Mouse (Mus musculus) liver (tissue): ENCODE measurements at regions not wholly inside any gene's neighbourhood (a gene's known extent, or its start where the extent isn't known, plus 50 kb on each side); places are given as distances from the start of the nearest gene placed in this dataset.

ENCODE experiments used
- DNase-seq: peaks from one replicate; pipeline ENCODE4 v3.0.0-alpha.2; 2020; ENCODE audit warnings: mixed read lengths

- DNase-seq = no peak
These were observed 201.8 kb downstream of the Nfkbiz start for GRCm38 (mm10) chr16:55636667-55637450.

GRCm38 (mm10) chr16:55636224-55636623 lies 202.5 kb downstream of the Nfkbiz start:
- no peak for DNase-seq

GRCm38 (mm10) chr16:55634691-55635090 lies 204.0 kb downstream of the Nfkbiz start:
- DNase-seq = no peak

GRCm38 (mm10) chr16:55632220-55632619 lies 206.5 kb downstream of the Nfkbiz start:
- no peak for DNase-seq

- no peak for DNase-seq
These were observed 207.1 kb downstream of the Nfkbiz start for GRCm38 (mm10) chr16:55631637-55632036.

GRCm38 (mm10) chr16:55631048-55631447 lies 207.7 kb downstream of the Nfkbiz start:
- no peak for DNase-seq

- DNase-seq = no peak
These were observed 211.2 kb downstream of the Nfkbiz start for GRCm38 (mm10) chr16:55627531-55627930.

- no peak for DNase-seq
These were observed 215.3 kb downstream of the Nfkbiz start for GRCm38 (mm10) chr16:55623422-55623821.

- DNase-seq = no peak
These were observed 219.0 kb downstream of the Nfkbiz start for GRCm38 (mm10) chr16:55619731-55620130.

GRCm38 (mm10) chr16:55617958-55618357 lies 220.7 kb downstream of the Nfkbiz start:
- DNase-seq = no peak

- DNase-seq = no peak
These were observed 221.2 kb downstream of the Nfkbiz start for GRCm38 (mm10) chr16:55617506-55617905.

GRCm38 (mm10) chr16:55616408-55617120 lies 222.1 kb downstream of the Nfkbiz start:
- no peak for DNase-seq

- DNase-seq = no peak
These were observed 225.8 kb downstream of the Nfkbiz start for GRCm38 (mm10) chr16:55612873-55613272.

- DNase-seq = no peak
These were observed 226.7 kb downstream of the Nfkbiz start for GRCm38 (mm10) chr16:55612001-55612400.

- DNase-seq = no peak
These were observed 227.5 kb downstream of the Nfkbiz start for GRCm38 (mm10) chr16:55611172-55611571.

GRCm38 (mm10) chr16:55608361-55608760 lies 230.3 kb downstream of the Nfkbiz start:
- DNase-seq = no peak

- DNase-seq = no peak
These were observed 232.1 kb downstream of the Nfkbiz start for GRCm38 (mm10) chr16:55606447-55607239.

- no peak for DNase-seq
These were observed 235.1 kb downstream of the Nfkbiz start for GRCm38 (mm10) chr16:55603611-55604010.

GRCm38 (mm10) chr16:55589382-55589956 lies 249.2 kb downstream of the Nfkbiz start:
- no peak for DNase-seq

GRCm38 (mm10) chr16:55587138-55587537 lies 251.6 kb downstream of the Nfkbiz start:
- no peak for DNase-seq

- DNase-seq = no peak
These were observed 255.8 kb downstream of the Nfkbiz start for GRCm38 (mm10) chr16:55582906-55583305.

- no peak for DNase-seq
These were observed 256.7 kb downstream of the Nfkbiz start for GRCm38 (mm10) chr16:55582029-55582428.

GRCm38 (mm10) chr16:55580827-55581226 lies 257.9 kb downstream of the Nfkbiz start:
- DNase-seq = no peak
